Mouse (Mus musculus) G1E (cell line): Measurements from ENCODE around the gene Chml.

ENCODE experiments used
- CTCF ChIP-seq: IDR thresholded peaks from 2 replicates; pipeline ENCODE4 v1.5.1; 2012; ENCODE audit warnings: low read depth, low read length, inconsistent platforms, mixed read lengths
- GATA1 ChIP-seq: IDR thresholded peaks from 2 replicates; pipeline ENCODE4 v1.6.1; 2012; ENCODE audit warnings: borderline replicate concordance, low read length, inconsistent platforms, mixed read lengths
- POLR2AphosphoS5 ChIP-seq: IDR thresholded peaks from 2 replicates; pipeline ENCODE4 v1.6.1; 2012; ENCODE audit warnings: low read depth, low read length, inconsistent platforms; ENCODE audit not compliant: insufficient replicate concordance

GRCm38 (mm10) chr1:175691686-175692245 lies 935 bp downstream of the Chml start:
- TF ChIP-seq CTCF = no peak
- no peak for TF ChIP-seq POLR2AphosphoS5
- TF ChIP-seq GATA1 = no peak
